Mouse (Mus musculus): ENCODE measurements around the gene Pard3.

Gene Pard3

DNA sequence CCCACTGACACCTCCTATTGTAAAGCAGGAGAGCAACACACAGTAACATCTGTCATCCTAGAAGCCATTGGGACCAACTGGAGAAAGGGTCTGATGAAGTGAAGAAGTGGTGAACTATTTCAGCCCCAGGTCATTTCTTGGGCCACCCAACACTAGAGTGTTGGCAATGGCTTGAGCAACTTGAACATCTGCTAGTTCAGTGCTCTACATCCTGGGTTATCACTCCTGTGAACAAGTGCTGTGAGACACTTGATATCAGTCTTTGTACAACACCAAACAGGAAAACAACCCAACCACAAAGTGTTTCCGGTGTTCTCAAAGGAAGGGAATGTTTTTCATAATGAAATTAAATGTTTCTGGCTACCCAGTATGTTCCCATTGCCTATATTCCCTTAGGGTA lies 438.1 kb downstream of the Pard3 start:
- DNase-seq (ENCODE audit: low read depth), result no peak

DNA sequence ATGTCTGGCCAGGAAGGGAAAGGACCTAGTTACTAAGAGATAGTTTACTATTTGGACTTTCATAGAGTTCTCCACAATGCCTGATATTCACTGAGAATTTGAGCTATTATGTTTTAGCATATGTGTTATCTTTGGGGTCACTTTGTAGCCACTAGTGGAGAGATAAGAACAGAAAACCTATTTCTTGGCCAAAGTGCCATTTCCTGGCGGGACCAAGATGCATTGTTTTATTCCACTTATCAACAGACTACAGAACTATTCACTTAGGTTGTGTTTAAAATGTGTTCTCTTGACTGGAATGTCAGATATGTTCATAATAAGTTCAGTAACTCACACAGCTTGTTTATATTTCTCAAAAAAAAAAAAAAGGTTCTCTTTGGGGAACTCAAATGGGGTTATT lies 441.6 kb downstream of the Pard3 start:
- DNase-seq (ENCODE audit: low read depth), result no peak

DNA sequence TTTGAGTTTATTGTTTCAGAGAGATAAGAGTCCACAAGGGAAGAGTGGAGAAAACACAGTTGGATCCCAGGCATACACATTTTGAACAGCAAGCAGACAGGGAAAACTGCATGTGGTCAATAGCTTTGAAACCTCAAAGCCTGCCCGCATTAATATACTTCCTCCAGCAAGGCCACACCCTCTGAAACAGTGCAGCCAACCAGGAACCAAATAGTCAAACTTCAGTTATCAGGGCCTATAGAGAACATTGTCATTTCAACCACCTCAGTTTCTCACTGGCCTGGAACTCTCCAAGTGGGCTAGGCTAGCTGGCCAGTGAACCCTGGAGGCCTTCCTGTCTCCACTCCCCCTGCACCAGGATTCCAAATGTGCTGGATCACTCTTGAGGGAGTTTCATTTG lies 442.6 kb downstream of the Pard3 start:
- DNase-seq (ENCODE audit: low read depth), result no peak

DNA sequence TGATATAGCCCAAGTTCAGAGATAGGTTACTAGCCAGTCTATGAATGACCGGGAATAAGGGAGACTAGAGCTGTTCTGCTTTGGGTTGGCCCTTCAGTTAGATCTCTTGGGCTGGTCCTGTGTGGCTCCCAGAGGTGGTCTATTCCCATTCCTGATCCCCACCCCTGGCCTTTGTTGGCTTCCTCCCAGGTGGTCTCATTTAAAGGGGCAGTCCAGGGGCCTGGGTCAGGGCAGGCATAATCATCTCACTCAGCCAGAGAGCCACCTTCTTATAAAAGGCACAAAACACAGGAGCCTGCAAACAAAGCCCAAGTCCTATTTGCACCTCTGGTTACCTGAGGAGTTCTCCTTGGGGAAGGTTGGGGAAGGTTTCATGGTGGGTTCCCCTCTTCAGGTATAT lies 447.6 kb downstream of the Pard3 start:
- no peak for DNase-seq (ENCODE audit: low read depth)

DNA sequence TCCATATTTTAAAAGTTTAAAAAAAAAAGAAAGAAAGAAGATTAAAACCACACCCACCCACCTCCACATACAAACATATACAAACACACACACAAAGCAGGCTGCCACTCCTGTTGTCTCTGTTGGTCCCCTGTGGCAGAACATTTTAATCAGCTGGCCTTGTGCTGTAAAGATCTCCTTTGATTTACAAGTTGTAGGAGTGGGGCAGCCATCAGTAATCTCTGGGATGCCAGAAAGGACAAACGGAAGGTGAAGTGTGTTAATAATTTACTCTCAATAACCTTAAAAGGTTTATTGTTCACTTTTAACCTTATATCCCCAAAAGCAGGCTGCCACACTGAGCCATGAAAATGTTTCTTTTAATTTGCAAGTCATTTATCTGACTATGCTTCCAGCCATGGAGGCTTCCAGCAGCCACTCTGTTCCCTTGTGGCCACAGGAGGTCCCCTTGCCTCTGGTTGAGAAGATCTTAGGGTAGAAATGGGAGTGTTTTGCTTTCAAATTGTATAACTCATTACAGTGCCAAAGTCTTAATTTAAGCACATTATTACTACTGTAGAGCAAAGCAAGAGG lies 448.4 kb downstream of the Pard3 start:
- DNase-seq (ENCODE audit: low read depth), result no peak

DNA sequence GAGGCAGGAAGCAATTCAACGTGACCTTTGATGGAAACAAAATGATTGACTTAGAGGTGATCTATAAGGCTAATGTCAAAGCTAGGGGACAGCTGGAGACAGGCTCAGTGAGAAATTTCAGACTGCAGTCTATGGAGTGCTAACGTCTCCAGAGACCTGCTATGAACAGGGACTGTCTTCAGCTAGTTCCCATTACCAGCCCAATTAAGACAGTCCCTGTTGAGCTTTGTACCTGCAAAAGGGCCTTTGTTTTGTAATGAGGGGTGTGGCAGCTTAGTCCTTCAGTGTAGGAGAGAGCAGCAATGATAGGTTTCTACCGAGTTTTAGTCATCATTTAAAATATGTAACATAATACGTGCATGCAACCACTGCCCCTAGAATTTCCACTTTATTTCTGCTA lies 448.9 kb downstream of the Pard3 start:
- DNase-seq (ENCODE audit: low read depth), result no peak

DNA sequence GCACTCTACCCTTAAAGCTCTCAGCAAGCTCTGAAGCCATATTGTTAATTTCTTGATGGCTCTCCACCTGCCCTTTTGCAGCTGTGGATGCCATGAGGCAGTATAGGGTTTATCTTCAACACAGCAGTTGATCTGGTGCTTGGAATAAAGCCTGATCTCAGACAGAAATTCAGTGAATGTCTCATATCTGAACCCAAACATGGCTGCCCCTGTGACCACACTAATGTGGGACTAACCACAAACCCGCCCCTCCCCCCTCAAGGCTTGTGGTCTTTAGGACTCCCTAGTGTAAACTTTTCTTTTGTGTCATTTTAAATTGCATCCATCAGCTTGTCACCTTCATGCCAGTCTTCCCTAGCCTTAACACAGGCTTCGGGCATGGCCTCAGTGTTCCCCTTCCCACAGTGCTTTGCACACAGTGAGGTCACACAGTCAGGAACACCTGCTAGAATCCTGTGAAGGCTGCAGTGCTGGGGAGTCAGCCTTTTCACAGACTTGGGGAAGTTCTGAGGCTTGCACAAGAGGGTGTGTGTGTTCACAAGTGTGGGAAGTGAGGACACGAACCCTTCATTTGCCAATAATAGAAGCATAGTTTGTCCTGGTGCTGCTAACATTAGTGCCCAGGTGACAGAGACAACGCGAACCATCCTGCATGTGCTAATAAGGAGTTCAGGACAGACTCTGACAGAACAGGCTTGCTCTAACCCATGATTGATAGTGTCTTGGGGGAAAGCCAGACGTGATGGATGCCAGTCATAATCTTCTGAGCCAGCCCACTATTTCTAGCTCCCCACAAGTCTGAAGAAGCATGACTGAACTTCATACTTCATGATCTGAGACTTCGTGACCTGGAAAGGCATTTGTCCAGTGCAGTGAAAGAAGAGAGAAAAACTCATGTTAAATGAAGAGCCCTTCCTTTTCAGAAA lies 451.4 kb downstream of the Pard3 start:
- no peak for DNase-seq (ENCODE audit: low read depth)

DNA sequence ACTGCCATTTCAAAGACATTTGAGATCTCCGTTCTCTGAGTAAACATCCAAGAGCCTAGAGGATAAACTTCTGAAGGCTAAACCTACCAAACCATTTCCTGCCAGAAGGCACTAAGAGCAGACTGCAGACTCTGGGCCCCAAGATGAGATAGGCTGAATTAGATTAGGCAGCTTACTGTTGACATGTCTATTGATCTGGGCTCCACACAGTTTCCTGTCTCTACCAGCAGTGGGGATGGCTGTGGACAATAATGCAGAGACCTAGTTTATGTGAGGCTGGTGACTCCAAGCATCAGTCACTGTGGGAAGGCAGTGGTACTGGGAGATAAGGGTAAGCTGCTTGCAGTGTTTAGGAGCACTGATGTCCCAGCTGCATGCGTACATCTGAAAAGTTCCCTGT lies 452.4 kb downstream of the Pard3 start:
- DNase-seq (ENCODE audit: low read depth), result no peak

DNA sequence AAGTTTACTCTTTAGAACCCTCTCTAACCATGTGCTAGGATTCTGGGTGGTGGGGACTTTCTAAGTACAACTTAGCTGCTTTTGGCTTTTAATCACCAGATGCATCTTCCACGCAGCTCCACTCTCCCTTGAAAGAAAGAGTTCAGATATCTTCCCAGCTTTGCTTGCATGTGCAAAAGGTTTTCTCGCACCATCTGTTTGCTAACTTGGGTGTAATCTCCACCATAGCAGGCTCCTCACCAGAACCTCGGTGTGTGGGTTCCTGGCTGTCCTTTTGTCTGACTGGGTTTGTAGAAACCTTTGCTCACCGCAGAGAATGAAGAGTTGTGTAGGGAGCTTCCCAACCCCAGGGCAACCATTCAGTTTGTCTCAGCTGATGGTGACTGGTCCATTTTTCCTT lies 462.0 kb downstream of the Pard3 start:
- no peak for DNase-seq (ENCODE audit: low read depth)

DNA sequence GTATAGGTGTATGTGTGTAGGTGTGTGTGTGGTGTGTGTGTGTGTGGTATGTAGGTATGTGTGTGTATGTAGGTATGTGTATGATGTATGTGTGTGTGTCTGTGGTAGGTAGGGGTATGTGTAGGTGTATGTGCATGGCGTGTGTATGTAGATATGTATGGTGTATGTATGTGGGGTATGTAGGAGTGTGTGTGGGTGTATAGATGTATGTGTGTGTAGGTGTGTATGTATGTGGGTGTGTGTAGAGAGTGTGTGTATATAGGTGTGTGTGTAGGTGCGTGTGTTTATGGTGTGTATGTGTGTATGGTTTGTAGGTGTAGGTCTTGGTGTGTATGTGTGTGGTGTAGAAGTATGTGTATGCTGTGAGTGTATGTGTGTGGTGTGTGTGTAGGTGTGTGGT lies 464.6 kb downstream of the Pard3 start:
- no peak for DNase-seq (ENCODE audit: low read depth)

DNA sequence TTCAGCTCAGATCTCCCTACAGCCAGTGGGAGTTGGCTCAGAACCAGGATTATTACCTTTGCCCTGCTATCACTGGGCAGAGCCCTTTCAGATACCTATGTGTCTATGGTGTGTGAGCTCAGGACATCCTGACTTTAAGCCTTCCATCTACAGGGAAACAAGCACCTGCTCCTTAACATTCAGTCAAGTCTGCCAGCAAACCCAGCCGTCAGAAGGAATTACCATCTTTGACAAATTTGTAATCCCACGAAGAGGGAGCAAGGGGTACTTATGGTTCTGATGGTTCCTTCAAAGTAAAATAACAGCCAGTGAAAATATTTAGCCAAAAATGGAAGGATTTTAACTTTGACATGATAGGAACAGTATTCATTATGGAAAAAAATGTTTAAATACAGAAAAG lies 466.1 kb downstream of the Pard3 start:
- no peak for DNase-seq (ENCODE audit: low read depth)

DNA sequence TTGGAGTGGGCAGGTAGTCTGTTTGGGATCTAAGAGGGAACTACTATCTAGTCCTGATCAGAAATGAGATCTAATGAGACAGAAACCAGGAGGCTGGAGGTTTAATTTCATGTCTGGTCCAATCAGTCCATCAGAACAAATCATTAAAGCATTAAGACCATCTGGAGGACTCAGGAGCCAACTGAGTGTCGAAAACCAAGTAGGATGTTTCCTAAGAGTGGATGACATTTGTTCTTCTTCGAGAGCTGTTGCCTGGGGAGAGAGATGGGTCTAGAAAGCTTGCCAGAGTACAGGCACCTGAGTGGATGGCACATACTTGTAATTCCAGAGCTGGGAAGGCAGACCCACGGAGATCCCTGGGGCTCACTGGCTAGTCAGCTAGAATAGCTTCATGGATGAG lies 468.2 kb downstream of the Pard3 start:
- no peak for DNase-seq (ENCODE audit: low read depth)

DNA sequence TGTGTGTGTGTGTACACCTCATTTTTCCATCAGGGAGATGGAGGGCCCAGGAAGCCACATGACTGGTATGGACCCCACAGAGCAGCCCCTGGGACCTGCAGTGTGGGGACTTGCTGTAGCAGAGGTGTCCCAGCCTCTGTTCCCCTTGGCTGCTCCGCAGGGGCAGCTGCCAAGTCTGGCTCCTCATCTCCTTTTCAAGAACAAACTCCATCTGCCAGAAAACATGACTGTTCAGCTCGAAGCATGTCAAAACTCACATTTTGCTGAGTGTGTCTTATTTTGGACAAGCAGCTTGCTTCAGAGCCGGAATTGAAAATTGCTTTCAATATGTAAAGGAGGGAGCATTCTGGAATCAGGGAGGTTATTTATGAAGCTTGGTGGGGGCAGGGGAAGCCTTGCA lies 471.1 kb downstream of the Pard3 start:
- DNase-seq (ENCODE audit: low read depth), result no peak

DNA sequence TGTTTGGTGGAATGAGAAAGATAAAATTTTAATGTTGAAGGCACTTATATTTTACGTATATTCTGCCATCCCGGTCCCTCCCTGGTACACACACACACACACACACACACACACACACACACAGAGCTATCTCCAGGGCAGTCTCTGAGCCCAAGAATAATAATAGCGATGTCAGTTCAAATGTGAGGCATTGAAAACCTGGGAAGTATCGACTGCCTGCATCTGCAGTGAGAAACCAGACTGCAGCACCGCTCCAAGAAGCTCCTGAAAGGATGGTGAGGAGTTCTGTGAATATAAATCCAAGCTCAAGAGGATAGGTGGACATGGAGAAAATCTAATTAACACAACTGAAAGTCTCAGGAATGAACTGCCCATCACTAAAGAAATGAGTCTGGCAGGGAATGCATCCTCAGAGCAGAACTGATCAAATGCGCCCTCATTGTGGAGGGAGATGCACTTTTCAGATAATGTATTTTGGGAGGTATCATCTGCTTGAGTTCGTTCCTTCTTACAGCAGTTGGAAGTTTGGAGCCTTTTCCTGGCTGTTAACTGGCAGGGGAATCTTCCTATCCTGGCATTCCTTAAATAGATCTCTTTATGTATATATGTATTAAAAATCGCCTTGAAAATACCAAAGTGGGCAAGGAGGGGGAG lies 471.6 kb downstream of the Pard3 start:
- DNase-seq (ENCODE audit: low read depth), result no peak

DNA sequence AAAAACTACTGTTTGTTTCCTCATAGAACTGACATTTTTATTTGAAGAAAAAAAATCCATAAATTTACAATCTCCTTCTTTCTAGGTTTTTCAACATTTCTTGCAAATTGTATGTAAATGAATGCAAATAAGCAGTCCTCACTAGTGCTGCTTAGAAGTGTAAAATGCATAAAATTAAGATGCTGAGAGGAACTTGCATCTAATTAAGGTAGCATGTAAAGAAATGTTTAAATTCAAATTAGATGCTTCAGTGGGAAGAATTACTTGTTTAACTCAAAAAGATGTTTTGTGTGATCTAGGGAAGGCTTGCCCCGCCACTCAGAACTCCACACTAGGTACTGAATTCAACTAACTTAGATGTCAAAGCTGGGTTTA lies 472.1 kb downstream of the Pard3 start:
- DNase-seq (ENCODE audit: low read depth), result no peak

DNA sequence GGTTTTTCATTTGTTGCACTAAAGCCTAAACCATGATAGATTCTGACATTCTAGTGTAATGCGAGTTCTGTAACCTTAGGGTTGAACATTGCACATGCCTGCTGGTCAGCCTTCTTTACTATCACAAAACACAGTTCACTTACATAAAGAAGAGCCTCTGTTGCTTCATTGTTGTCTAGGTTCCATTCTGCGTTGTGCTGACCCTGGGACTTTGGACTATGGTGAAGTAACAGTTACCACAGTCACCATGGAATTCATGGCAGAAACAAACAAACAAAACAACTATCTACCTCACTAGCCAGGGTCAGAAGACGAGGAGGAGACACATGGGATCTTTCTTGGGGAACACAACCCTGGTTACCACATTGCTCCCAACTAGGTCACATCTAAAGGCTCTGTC lies 476.1 kb downstream of the Pard3 start:
- no peak for DNase-seq (ENCODE audit: low read depth)

DNA sequence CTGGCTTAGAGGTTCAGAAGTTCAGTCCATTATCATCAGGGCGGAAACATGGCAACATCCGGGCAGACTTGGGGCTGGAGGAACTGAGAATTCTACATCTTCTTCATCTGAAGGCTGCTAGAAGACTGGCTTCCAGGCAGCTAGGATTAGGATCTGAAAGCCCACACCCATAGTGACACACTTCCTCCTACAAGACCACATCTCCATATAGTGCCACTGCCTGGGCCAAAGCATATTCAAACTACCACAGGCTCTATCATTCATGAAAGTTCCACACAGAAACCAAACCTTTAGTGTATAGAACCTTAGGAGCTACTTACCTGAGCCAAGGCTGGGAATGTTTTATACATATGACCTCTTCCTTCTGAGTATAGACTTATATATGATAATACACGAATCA lies 476.6 kb downstream of the Pard3 start:
- DNase-seq (ENCODE audit: low read depth), result no peak

DNA sequence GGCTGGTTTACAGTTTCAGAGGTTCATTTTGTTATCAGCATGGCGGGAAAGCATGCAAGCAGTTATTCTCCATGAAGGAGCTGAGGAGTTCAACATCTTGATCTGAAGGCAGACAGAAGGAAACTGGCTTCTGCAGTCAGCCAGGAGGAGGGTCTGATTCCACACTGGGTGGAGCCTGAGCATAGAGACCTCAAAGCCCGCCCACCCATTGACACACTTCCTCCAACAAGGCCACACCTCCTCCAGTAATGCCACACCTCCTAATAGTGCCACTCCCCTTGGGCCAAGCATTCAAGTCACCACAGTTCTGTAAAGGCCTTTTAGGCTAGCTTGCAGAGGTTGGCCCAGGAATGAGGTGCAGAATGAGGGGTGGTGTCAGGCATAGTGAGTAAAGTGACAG lies 478.5 kb downstream of the Pard3 start:
- DNase-seq (ENCODE audit: low read depth), result no peak

DNA sequence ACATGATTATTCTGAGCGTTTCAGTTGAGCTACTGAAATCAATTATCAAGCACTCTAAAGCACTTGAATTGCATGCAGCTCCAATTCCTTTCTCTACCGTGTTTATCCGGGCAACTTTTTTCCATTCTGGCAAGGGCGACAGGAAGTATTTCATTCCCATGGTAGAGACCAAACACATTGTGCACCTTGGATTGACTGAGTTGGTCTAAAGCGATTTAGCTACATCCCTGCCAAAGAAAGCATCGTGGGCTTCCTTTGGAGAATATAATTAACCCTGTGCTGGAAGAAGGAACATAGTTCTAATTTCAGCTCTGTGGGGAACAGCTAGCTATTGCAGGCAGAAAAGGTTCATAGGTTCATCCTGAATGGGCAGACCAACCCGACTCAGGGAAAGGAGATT lies 480.0 kb downstream of the Pard3 start:
- DNase-seq (ENCODE audit: low read depth), result peak; percentile 54

DNA sequence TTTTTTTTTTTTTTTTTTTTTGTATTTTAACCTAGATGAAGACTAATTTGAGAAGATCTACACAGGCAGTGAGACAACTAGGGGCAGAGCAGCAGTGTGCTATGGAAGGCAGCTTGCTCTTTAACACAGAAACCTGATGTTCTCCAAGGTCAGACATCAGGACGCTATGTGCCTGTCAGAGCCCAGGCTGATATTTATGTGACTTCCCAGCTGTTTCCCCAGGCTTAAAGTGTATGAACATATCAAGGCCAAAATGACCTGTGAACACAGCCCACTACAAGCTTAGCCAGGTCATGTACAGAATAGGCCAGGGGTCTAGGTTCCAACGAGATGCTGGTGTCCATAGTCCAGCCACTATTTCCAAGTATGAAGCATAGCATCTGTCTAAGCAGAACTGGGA lies 482.5 kb downstream of the Pard3 start:
- DNase-seq (ENCODE audit: low read depth), result no peak

DNA sequence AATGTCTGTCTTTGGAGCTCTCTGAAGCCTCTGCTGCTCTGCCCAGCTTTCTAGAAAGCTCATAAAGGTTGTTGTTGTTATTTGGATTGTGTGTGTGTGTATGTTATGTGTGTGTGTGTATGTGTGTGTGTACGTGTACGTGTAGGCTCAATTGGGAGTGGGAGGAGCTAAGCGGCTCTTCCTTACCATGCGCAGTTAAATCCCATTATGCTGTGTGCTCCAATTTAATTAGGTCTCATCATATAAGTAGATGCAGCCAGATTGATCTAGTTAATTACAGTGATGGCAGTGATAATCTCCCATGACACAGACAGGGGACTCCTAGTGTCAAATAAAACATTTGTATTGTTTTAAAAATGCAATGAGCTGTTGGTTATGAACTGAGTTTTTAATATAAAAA lies 487.2 kb downstream of the Pard3 start:
- no peak for DNase-seq (ENCODE audit: low read depth)

DNA sequence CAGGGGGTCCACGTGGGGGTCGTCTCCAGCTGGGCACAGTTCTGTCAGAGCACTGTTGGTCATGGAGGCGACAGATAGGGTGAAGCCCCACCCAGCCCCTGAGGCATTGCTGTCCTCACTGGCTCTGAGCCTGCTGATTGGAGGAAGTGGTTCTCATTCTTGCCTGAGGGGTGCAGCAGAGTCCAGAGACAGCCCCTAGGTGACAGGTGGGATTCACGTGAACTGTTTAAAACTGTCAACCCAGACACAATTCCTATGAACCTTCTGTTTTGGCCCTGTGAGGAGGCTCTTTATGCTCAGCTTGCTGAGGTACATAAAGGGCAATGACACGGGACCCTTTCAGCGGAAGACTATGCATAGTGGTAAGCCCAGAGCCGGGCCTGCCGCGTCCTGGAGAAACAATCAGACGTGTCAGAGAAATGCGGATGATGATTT lies 488.5 kb downstream of the Pard3 start:
- DNase-seq (ENCODE audit: low read depth), result no peak

DNA sequence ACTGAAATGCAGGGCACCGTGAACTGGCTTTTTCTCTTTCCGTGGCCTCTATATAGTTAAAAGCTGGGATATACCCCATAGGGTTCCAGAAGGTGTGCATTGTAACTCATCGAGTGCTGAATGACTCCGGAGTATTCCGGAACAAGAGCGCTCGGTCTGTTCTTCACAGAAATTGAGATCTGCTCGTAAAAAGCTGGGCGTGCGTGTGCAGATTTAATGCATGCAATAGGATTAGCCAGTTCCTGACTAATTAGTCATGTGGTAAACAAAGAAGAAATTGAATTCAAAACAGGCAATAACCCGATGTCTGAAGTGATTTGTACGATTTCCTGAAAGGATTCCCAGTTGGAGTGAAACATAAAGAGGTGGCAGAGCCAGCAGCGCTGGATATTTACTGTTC lies 489.1 kb downstream of the Pard3 start:
- DNase-seq (ENCODE audit: low read depth), result no peak
